Mouse (Mus musculus): ENCODE results near the gene Oscar. TPM values are rescaled to one million over a fixed set of nuclear protein-coding genes. Genes with fewer than 3 reads are reported as not detected.
A peak's percentile ranks its signal among the peaks of the same experiment; 100 is the strongest.

Oscar gene
- polyA plus RNA-seq, 1 experiment from 2014 or later: 0.31 TPM

DNA sequence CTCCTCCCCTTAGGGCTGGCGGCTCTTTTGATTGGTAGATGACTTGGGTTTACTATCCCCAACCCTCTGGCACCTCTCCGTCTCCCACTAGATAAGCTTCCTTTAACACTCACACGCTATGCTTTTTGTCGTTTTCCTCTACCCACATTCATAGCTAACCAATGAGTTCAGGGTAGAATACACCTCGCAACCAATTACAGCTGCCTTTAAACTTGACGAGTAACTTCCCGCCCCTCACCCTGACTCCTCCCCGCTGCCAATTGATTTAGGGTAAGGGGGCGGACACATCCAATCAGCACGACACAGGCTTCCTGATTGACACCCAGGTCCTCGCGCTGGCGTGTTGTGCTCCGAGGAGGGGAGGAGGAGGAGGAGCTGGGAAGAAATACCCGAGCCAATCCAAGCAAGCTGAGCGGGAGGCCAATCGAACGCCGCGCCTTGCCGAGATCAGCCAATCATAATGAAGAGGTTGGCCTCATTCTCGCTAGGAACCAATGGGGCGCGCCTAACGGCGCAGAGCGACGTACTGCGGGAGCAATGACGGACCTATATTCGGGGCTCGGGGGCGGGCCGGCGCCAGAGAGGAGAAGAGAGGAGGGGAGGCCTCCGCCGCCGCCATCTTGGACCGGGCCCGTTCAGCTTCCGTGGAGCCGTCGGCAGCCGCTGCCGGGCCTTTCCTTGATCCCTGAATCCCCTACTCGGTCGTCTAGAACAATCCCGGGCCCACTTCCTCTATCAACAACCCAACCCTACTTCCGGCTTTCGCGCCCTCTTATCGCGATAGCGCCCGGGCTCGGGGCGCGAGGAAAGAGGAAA, 28.9 kb upstream of the Oscar start, which contains the start of gene Cnot3:
Gene Cnot3 (plus strand): TSS at position 597 of the 816 bp plus-strand sequence.
- Histone ChIP-seq H3K9ac (ENCODE audit: low read depth, low read length) (peak within 1 kb of the TSS; percentile 89), H3K9me3 (ENCODE audit: control insufficient read depth, low read length) (no peaks in the 10 kb centered on the region), H3K4me2 (replicated peaks; ENCODE audit: low read depth, low read length) (peak within 1 kb of the TSS; percentile 69), H3K27ac (ENCODE audit: low read depth, low read length) (peak within 1 kb of the TSS; percentile 97), H3K36me3 (ENCODE audit: control insufficient read depth, insufficient read depth, low read length) (0 out of 2 replicates have a peak, but pooled peaks cover 4% of the 10 kb centered on the region), H3K27me3 (ENCODE audit: control insufficient read depth, insufficient read depth, low read length) (no peaks in the 10 kb centered on the region), H3K4me3 (ENCODE audit: low read depth, low read length) (peak within 1 kb of the TSS; percentile 81), H3K4me1 (replicated peaks; ENCODE audit: control insufficient read depth, insufficient read depth, low read length) (peaks cover 10% of the 10 kb centered on the region; the same call in 1 of the 2 replicates)
- under 1% methylated on average over 53 of the region's 58 CpGs for WGBS
- DNase-seq (ENCODE audit: low spot score): peak; percentile 95
- ATAC-seq (ENCODE audit: low FRiP score): peak; percentile 99

GRCm38 (mm10) chr7:3644348-3644671, 28.4 kb upstream of the Oscar start:
- peaks cover 10% of the 10 kb centered on the region; the same call in 1 of the 2 replicates for H3K4me1 ChIP-seq (replicated peaks; ENCODE audit: control insufficient read depth, insufficient read depth, low read length)
- peak; percentile 0; the same call in 1 of the 2 replicates for ATAC-seq (ENCODE audit: low FRiP score)
- DNase-seq (ENCODE audit: low spot score): no peak
- H3K9me3 ChIP-seq (ENCODE audit: control insufficient read depth, low read length): no peaks in the 10 kb centered on the region
- peak overlapping the region; percentile 15; the same call in 1 of the 2 replicates for H3K9ac ChIP-seq (ENCODE audit: low read depth, low read length)
- H3K4me2 ChIP-seq (replicated peaks; ENCODE audit: low read depth, low read length): peak overlapping the region; percentile 38
- no peak overlapping the region for H3K27ac ChIP-seq (ENCODE audit: low read depth, low read length)
- 0% methylated on average over 11 of the region's 11 CpGs for WGBS
- peaks cover 10% of the 10 kb centered on the region for H3K36me3 ChIP-seq (ENCODE audit: control insufficient read depth, insufficient read depth, low read length)
- H3K4me3 ChIP-seq (ENCODE audit: low read depth, low read length): peak overlapping the region; percentile 81
- H3K27me3 ChIP-seq (ENCODE audit: control insufficient read depth, insufficient read depth, low read length): no peaks in the 10 kb centered on the region

DNA sequence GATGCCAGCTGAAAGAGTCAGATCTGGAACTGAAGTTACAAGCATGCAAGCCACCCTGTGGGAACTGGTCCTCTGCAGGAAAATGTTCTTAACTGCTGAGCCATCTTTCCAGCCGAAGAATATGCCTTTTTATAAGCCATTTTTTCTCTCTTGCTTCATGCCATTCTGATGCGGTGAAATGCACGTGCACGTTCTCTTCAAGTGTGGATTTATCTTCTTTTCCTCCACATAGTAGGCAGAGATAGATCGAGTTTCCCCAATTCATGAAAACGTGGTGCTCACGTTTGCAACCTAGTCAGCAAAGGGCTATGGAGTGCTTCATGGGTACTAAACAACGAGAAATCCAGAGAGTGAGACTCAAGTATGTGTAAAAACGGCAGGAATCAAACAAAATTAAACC, 27.9 kb upstream of the Oscar start:
- Histone ChIP-seq H3K27me3 (ENCODE audit: control insufficient read depth, insufficient read depth, low read length) (no peaks in the 10 kb centered on the region), H3K36me3 (ENCODE audit: control insufficient read depth, insufficient read depth, low read length) (peaks cover 10% of the 10 kb centered on the region), H3K4me2 (replicated peaks; ENCODE audit: low read depth, low read length) (peak overlapping the region; percentile 38), H3K27ac (ENCODE audit: low read depth, low read length) (no peak overlapping the region), H3K4me1 (replicated peaks; ENCODE audit: control insufficient read depth, insufficient read depth, low read length) (peaks cover 10% of the 10 kb centered on the region; the same call in 1 of the 2 replicates), H3K9me3 (ENCODE audit: control insufficient read depth, low read length) (no peaks in the 10 kb centered on the region), H3K4me3 (ENCODE audit: low read depth, low read length) (peak overlapping the region; percentile 81; the same call in 1 of the 2 replicates), H3K9ac (ENCODE audit: low read depth, low read length) (peak overlapping the region; percentile 15; the same call in 1 of the 2 replicates)
- DNase-seq (ENCODE audit: low spot score) (no peak), ATAC-seq (ENCODE audit: low FRiP score) (no peak)
- 28% methylated on average over 9 of the region's 9 CpGs for WGBS

GRCm38 (mm10) chr7:3643412-3643811, 27.5 kb upstream of the Oscar start:
- Histone ChIP-seq H3K27ac (ENCODE audit: low read depth, low read length) (no peak overlapping the region), H3K9me3 (ENCODE audit: control insufficient read depth, low read length) (no peaks in the 10 kb centered on the region), H3K4me3 (ENCODE audit: low read depth, low read length) (no peak overlapping the region), H3K4me1 (replicated peaks; ENCODE audit: control insufficient read depth, insufficient read depth, low read length) (peaks cover 10% of the 10 kb centered on the region; the same call in 1 of the 2 replicates), H3K27me3 (ENCODE audit: control insufficient read depth, insufficient read depth, low read length) (no peaks in the 10 kb centered on the region), H3K9ac (ENCODE audit: low read depth, low read length) (no peak overlapping the region), H3K4me2 (replicated peaks; ENCODE audit: low read depth, low read length) (no peak overlapping the region), H3K36me3 (ENCODE audit: control insufficient read depth, insufficient read depth, low read length) (peaks cover 10% of the 10 kb centered on the region)
- 72% methylated on average over 5 of the region's 5 CpGs for WGBS
- DNase-seq (ENCODE audit: low spot score) (no peak), ATAC-seq (ENCODE audit: low FRiP score) (no peak)

- Histone ChIP-seq H3K4me2 (replicated peaks; ENCODE audit: low read depth, low read length) (peak overlapping the region; percentile 59), H3K27me3 (ENCODE audit: control insufficient read depth, insufficient read depth, low read length) (no peaks in the 10 kb centered on the region), H3K9me3 (ENCODE audit: control insufficient read depth, low read length) (no peaks in the 10 kb centered on the region), H3K27ac (ENCODE audit: low read depth, low read length) (no peak overlapping the region), H3K36me3 (ENCODE audit: control insufficient read depth, insufficient read depth, low read length) (0 out of 2 replicates have a peak, but pooled peaks cover 9% of the 10 kb centered on the region), H3K9ac (ENCODE audit: low read depth, low read length) (peak overlapping the region; percentile 79), H3K4me1 (replicated peaks; ENCODE audit: control insufficient read depth, insufficient read depth, low read length) (no peaks in the 10 kb centered on the region), H3K4me3 (ENCODE audit: low read depth, low read length) (peak overlapping the region; percentile 74)
- no peak for DNase-seq (ENCODE audit: low spot score)
- 68% methylated on average over 3 of the region's 3 CpGs for WGBS
- peak; percentile 3; the same call in 1 of the 2 replicates for ATAC-seq (ENCODE audit: low FRiP score)
Measured at GRCm38 (mm10) chr7:3630478-3630815, 14.5 kb upstream of the Oscar start.

- DNase-seq (ENCODE audit: low spot score) (peak; percentile 93), ATAC-seq (ENCODE audit: low FRiP score) (peak; percentile 92)
- Histone ChIP-seq H3K4me3 (ENCODE audit: low read depth, low read length) (peak within 1 kb of the TSS; percentile 74), H3K4me2 (replicated peaks; ENCODE audit: low read depth, low read length) (peak within 1 kb of the TSS; percentile 59), H3K27me3 (ENCODE audit: control insufficient read depth, insufficient read depth, low read length) (no peaks in the 10 kb centered on the region), H3K4me1 (replicated peaks; ENCODE audit: control insufficient read depth, insufficient read depth, low read length) (no peaks in the 10 kb centered on the region), H3K27ac (ENCODE audit: low read depth, low read length) (0 out of 2 replicates have a peak within 1 kb of the TSS, but pooled peaks have one; percentile 36), H3K36me3 (ENCODE audit: control insufficient read depth, insufficient read depth, low read length) (0 out of 2 replicates have a peak, but pooled peaks cover 6% of the 10 kb centered on the region), H3K9ac (ENCODE audit: low read depth, low read length) (peak within 1 kb of the TSS; percentile 79), H3K9me3 (ENCODE audit: control insufficient read depth, low read length) (no peaks in the 10 kb centered on the region)
- 2% methylated on average over 47 of the region's 47 CpGs for WGBS
Measured at GRCm38 (mm10) chr7:3629543-3630477, 13.9 kb upstream of the Oscar start, which contains the start of the genes Tfpt and Prpf31. Gene Tfpt (minus strand): TSS chr7:3629929. Gene Prpf31 (plus strand): TSS chr7:3629985.

DNA sequence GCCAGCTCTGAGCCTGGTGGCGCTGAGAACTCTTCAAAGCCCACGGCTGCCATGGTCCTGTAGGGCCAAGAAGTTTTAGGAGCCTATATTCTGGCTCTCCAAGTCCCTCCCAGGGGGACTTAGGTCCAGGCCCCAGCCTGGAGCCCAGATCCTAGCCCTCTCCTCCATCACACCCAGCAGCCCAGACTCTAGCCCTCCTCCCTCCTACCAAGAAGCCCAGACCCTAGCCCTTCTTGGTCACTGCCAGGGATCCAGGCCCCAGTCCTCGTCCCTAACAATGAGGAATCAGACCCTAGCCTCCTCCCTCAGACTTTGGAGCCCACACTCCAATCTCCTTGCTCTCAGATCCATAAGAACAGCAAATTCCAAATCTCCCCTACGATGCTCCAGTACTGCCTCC, 13.1 kb upstream of the Oscar start:
- Histone ChIP-seq H3K4me2 (replicated peaks; ENCODE audit: low read depth, low read length) (peak overlapping the region; percentile 59), H3K9ac (ENCODE audit: low read depth, low read length) (peak overlapping the region; percentile 42), H3K27me3 (ENCODE audit: control insufficient read depth, insufficient read depth, low read length) (no peaks in the 10 kb centered on the region), H3K4me1 (replicated peaks; ENCODE audit: control insufficient read depth, insufficient read depth, low read length) (no peaks in the 10 kb centered on the region), H3K36me3 (ENCODE audit: control insufficient read depth, insufficient read depth, low read length) (0 out of 2 replicates have a peak, but pooled peaks cover 6% of the 10 kb centered on the region), H3K4me3 (ENCODE audit: low read depth, low read length) (peak overlapping the region; percentile 74), H3K9me3 (ENCODE audit: control insufficient read depth, low read length) (no peaks in the 10 kb centered on the region), H3K27ac (ENCODE audit: low read depth, low read length) (no peak overlapping the region)
- DNase-seq (ENCODE audit: low spot score) (no peak), ATAC-seq (ENCODE audit: low FRiP score) (peak; percentile 47)
- WGBS: 35% methylated on average over 4 of the region's 4 CpGs

- Histone ChIP-seq H3K4me2 (replicated peaks; ENCODE audit: low read depth, low read length) (peak within 1 kb of the TSS; percentile 66), H3K9me3 (ENCODE audit: control insufficient read depth, low read length) (no peaks in the 10 kb centered on the region), H3K9ac (ENCODE audit: low read depth, low read length) (peak within 1 kb of the TSS; percentile 76), H3K4me3 (ENCODE audit: low read depth, low read length) (peak within 1 kb of the TSS; percentile 63), H3K27ac (ENCODE audit: low read depth, low read length) (no peak within 1 kb of the TSS), H3K4me1 (replicated peaks; ENCODE audit: control insufficient read depth, insufficient read depth, low read length) (no peaks in the 10 kb centered on the region), H3K27me3 (ENCODE audit: control insufficient read depth, insufficient read depth, low read length) (no peaks in the 10 kb centered on the region), H3K36me3 (ENCODE audit: control insufficient read depth, insufficient read depth, low read length) (no peaks in the 10 kb centered on the region)
- WGBS: 2% methylated on average over 32 of the region's 32 CpGs
- DNase-seq (ENCODE audit: low spot score) (peak; percentile 90), ATAC-seq (ENCODE audit: low FRiP score) (peak; percentile 96)
Measured at GRCm38 (mm10) chr7:3617242-3617995, 1.5 kb upstream of the Oscar start, which contains the start of gene Ndufa3. Gene Ndufa3 (plus strand): TSS chr7:3617373.
